Mouse (Mus musculus) layer of hippocampus, postnatal 14 days (tissue): ENCODE results near the gene Spaca4. TPM values are rescaled to one million over a fixed set of nuclear protein-coding genes. Genes with fewer than 3 reads are reported as not detected.

Experiments
- total RNA-seq, 2 experiments: library from RNA; stranded (reverse); gene quantifications; 2 replicates each; pipeline ENCODE4 v1.2.3; 2021

Spaca4 gene
- total RNA-seq, 2 experiments from 2014 or later: not detected

Other genes with a start within 250 kb of the Spaca4 start
- gene Tulp2, start 243.9 kb downstream of the Spaca4 start, total RNA-seq: not detected
- gene Gm45808, start 239.0 kb downstream of the Spaca4 start, total RNA-seq: under 1 TPM; 0.57 to 0.62 TPM
- gene Dhdh, start 237.0 kb downstream of the Spaca4 start, total RNA-seq: 1 to 10 TPM; 2.8 TPM
- 100 to 1,000 TPM in 1 of 2 experiments, 10 to 100 TPM in 1; 97.1 to 109 TPM for gene Nucb1, start 215.4 kb downstream of the Spaca4 start, total RNA-seq
- gene Ppp1r15a, start 199.5 kb downstream of the Spaca4 start, total RNA-seq: 10 to 100 TPM; 27.8 to 29.5 TPM
- 1 to 10 TPM in 1 of 2 experiments, under 1 TPM in 1; 0.83 to 1.5 TPM for gene Plekha4, start 199.5 kb downstream of the Spaca4 start, total RNA-seq
- not detected for gene Hsd17b14, start 170.9 kb downstream of the Spaca4 start, total RNA-seq
- gene Bcat2, start 155.7 kb downstream of the Spaca4 start, total RNA-seq: 10 to 100 TPM; 21.4 to 27.2 TPM
- not detected for gene Fgf21, start 110.3 kb downstream of the Spaca4 start, total RNA-seq
- gene Fut1, start 108.5 kb downstream of the Spaca4 start, total RNA-seq: not detected
- under 1 TPM in 1 of 2 experiments, not detected in 1; 0.23 TPM for gene Izumo1, start 104.0 kb downstream of the Spaca4 start, total RNA-seq
- gene Rasip1, start 98.3 kb downstream of the Spaca4 start, total RNA-seq: 10 to 100 TPM in 1 of 2 experiments, 1 to 10 TPM in 1; 9.3 to 10.3 TPM
- gene Mamstr, start 85.8 kb downstream of the Spaca4 start, total RNA-seq: 1 to 10 TPM; 1.7 to 1.8 TPM
- gene Fut2, start 59.4 kb downstream of the Spaca4 start, total RNA-seq: under 1 TPM; 0.30 to 0.67 TPM
- gene Ntn5, start 41.8 kb downstream of the Spaca4 start, total RNA-seq: under 1 TPM; 0.67 to 0.94 TPM
- gene Sec1, start 31.4 kb downstream of the Spaca4 start, total RNA-seq: under 1 TPM; 0.24 to 0.41 TPM
- 100 to 1,000 TPM; 110 to 123 TPM for gene Car11, start 26.0 kb downstream of the Spaca4 start, total RNA-seq
- gene Dbp, start 20.7 kb downstream of the Spaca4 start, total RNA-seq: 10 to 100 TPM; 49.7 to 59.1 TPM
- 100 to 1,000 TPM; 423 to 452 TPM for gene Rpl18, start 10.4 kb downstream of the Spaca4 start, total RNA-seq
- gene Sphk2, start 7.8 kb downstream of the Spaca4 start, total RNA-seq: 10 to 100 TPM; 30.5 to 31.4 TPM
- gene Fam83e, start 4.6 kb downstream of the Spaca4 start, total RNA-seq: under 1 TPM; 0.48 to 0.60 TPM
- gene Lmtk3, start 57.9 kb upstream of the Spaca4 start, total RNA-seq: 100 to 1,000 TPM; 290 to 306 TPM
- gene Sult2b1, start 58.9 kb upstream of the Spaca4 start, total RNA-seq: 10 to 100 TPM in 1 of 2 experiments, 1 to 10 TPM in 1; 8.7 to 12.0 TPM
- gene Cyth2, start 88.8 kb upstream of the Spaca4 start, total RNA-seq: 100 to 1,000 TPM; 174 to 179 TPM
- 1 to 10 TPM; 1.6 to 2.1 TPM for gene Kcnj14, start 99.0 kb upstream of the Spaca4 start, total RNA-seq
- 10 to 100 TPM; 21.2 to 21.9 TPM for gene Grwd1, start 105.1 kb upstream of the Spaca4 start, total RNA-seq
- gene Kdelr1, start 147.0 kb upstream of the Spaca4 start, total RNA-seq: 10 to 100 TPM; 87.5 to 91.6 TPM
- gene Grin2d, start 152.6 kb upstream of the Spaca4 start, total RNA-seq: 10 to 100 TPM; 19.7 to 20.4 TPM
- gene Syngr4, start 170.9 kb upstream of the Spaca4 start, total RNA-seq: not detected
- gene Tmem143, start 171.1 kb upstream of the Spaca4 start, total RNA-seq: 10 to 100 TPM; 20.8 to 25.6 TPM
- gene Emp3, start 195.6 kb upstream of the Spaca4 start, total RNA-seq: 1 to 10 TPM; 1.8 to 2.6 TPM
- gene Ccdc114, start 198.3 kb upstream of the Spaca4 start, total RNA-seq: 1 to 10 TPM; 2.1 to 6.2 TPM